Mouse (Mus musculus) left cerebral cortex, adult 8-10 months (tissue): ENCODE measurements around the gene Acot12. TPM values are rescaled to one million over a fixed set of nuclear protein-coding genes. Genes with fewer than 3 reads are reported as not detected.
"Not testable (repeated sequence)": the region's sequence is repeated elsewhere in the genome, so short reads cannot be mapped to it uniquely, and the experiment has no call there.

Experiments
- DNase-seq, 2 experiments: peaks; one replicate each; pipeline ENCODE4 v3.0.0; 2022; ENCODE audit warnings: low spot score in 2 of 2
- total RNA-seq, 4 experiments: library from RNA; stranded (reverse); gene quantifications; 2 replicates each; pipeline ENCODE4 v1.2.4; 2022

Acot12 gene
- total RNA-seq, 4 experiments from 2014 or later: 0.16 to 0.33 (median 0.28) TPM

GRCm38 (mm10) chr13:91759791-91760190 lies 18.5 kb downstream of the Acot12 start:
- no peak for DNase-seq

DNA sequence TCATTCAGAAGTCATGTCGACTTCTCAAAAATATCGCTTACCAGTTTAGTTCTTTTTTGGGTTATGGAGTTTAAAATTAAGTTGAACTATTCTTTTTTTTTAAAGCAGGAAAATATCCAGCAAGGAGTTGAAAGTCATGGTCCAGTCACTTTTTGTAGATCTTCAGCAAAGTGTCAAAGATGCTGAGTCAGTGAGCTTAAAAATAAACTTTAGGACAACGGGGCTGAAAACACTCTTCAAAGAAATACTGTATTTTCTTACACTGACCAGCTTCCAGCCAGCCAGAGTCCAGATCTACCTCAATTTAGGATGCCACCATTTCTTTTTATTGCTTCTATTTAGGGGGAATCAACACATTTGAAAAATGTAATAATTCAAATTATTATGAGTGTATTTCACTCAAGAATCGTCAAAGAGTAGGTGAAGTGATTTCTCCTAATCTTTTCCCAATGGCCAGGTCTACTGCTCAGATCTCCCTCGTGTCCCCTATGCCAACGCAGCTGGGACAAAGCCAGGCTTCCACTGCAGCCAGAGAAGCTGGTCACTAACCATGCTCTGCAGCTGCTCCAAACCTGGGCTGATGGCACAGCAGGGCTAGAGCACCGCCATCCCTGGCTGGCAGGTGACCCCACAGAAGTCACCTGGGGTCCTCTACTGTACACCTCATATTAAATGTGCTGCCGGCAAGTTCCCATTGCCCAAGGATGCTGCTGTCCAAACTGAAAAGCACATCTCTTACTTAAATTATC lies 19.2 kb downstream of the Acot12 start:
- no peak for DNase-seq

DNA sequence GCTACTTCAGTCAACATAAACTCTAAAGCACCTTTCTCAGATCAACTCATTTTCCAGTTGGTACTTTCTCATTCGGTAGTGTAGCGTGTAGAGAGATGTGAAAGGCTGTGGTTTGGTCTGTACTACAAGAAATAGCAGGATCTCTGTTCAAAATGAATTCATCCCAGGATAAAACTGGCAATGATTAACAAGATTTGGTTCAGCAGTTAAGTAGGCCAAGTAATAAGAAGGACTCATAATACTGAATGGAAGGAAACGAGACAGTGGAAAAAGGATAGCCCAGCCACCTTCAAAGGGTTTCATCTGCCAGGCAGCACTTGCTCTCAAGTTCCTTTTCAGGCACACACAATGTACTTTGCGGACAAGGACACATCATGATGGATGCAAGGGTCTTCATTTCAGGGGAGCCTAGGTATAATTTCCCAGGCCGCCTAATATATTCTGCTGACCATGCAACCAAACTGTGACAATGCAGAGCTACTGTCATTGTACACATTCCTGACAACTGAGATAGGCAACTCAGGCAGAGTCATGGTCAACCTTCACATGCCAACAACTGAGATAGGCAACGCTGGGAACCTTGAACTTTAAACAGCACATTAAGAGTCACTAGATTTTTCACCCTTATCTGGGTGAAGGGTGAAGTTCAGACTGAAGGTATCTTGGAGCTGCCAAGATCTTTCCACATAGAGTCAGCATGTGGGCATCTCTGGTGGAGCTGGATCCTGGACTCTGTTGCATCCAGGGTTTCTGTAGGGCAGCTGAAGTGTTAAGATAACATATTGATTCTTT lies 20.5 kb downstream of the Acot12 start:
- no peak for DNase-seq

DNA sequence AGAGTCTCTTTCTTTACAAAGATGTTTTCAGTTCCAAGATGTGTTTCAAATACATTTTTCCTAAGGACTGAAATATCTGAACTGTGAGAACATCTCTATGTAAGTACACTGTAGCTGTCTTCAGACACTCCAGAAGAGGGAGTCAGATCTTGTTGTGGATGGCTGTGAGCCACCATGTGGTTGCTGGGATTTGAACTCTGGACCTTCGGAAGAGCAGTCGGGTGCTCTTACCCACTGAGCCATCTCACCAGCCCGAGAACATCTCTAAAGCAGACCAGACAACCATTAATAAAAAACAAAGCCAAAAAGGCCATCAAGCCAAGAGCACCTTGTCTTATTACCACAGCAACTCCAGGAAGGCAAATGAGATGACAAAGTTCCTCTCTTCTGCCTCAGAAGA lies 22.3 kb downstream of the Acot12 start:
- not testable (repeated sequence) for DNase-seq

GRCm38 (mm10) chr13:91765627-91766026 lies 24.3 kb downstream of the Acot12 start:
- no peak for DNase-seq

- DNase-seq: no peak
Measured at GRCm38 (mm10) chr13:91768683-91769651, 27.7 kb downstream of the Acot12 start.

GRCm38 (mm10) chr13:91778092-91778491 lies 36.8 kb downstream of the Acot12 start:
- no peak for DNase-seq

DNA sequence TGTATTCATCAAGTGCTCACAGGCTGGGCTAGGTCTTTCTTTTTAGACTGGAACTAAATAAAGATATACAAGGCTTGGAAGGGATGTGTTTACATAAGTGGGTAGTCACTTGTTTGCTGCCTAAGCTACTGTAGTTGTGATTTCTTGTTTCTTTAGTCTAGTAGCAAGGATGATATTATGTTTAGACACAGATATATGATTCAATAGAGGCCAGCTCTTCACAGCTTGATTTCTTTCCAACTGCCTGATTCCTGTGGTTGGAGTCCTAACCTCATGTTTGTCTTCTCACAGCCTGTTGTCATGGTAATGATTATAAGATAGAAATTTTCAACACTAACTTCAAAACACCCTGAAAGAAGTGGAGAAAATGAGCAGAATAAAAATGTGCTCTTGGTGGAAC lies 38.6 kb downstream of the Acot12 start:
- DNase-seq: no peak

- no peak for DNase-seq
Measured at GRCm38 (mm10) chr13:91792035-91792434, 50.7 kb downstream of the Acot12 start.

DNA sequence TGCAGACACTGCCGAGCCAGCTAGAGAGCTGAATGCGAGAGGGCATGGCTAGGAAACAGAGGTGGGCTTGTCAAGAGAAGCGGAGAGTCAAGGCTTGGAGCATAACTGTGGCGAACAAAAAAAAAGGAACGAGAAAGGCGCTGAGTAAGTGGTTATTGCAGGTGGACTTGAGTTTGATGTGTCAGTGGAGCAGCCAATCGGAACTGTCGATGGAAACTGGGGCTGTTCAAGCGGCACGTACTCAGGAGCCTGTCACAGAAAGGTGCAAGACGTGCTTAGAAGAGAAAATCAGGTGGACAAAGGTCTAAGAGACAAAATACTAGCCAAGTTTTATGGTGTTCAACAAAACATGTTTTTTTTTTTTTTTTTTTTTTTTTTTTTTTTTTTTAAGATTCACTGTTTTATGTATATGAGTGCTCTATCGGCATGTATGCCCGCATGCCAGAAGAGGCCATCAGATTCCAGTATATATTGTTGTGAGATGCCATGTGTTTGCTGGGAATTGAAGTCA lies 53.7 kb downstream of the Acot12 start:
- DNase-seq: no peak

- no peak for DNase-seq
Measured at GRCm38 (mm10) chr13:91795593-91795992, 54.3 kb downstream of the Acot12 start.

DNA sequence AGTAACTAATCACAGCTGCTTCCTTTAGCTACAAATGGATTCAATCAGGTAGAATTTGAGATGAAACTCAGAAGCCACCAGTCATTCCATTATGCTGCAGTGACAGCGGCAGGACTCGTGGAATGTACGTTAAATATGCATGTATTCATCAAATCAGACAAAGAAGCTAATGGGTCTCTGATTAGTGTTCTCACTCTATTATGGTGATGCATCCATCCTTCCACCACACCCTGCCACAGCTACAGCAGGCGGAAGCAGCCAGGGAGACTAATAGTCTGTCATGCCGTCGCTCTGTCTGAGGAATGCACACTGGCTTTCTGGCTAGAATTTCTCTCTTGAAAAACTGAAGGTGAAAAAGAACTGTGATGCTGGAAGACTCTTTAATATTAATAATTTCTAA lies 54.7 kb downstream of the Acot12 start:
- no peak for DNase-seq

- no peak for DNase-seq
Measured at GRCm38 (mm10) chr13:91796916-91797315, 55.6 kb downstream of the Acot12 start.

DNA sequence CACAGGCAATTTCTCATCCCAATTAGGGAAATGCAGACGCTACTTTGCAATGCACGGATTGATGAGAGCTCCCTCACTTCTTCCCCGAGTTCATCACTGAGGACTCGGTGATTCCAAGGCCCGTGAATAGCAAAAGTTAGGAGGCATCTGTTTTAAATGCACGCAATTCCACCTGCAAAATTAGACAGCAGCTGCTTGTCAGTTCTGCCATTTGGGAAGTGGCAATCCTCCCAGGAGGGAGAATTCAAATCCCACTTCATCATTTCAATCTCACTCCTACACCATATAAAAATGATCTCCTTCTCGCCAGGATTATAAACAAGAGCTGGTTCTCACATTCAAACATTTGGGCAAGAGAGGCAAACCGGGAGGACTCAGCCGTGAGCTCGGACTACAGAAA lies 56.1 kb downstream of the Acot12 start:
- no peak for DNase-seq

- no peak for DNase-seq
Measured at GRCm38 (mm10) chr13:91801726-91802125, 60.4 kb downstream of the Acot12 start.

- DNase-seq: peak; percentile 87 to 88
Measured at GRCm38 (mm10) chr13:91807155-91807839, 66.0 kb downstream of the Acot12 start, which contains the start of gene Zcchc9. Zcchc9 (minus strand) TSS chr13:91807705.

GRCm38 (mm10) chr13:91807874-91808575 lies 66.7 kb downstream of the Acot12 start:
- DNase-seq: no peak

GRCm38 (mm10) chr13:91809476-91809875 lies 68.2 kb downstream of the Acot12 start:
- no peak for DNase-seq

GRCm38 (mm10) chr13:91814670-91815069 lies 73.4 kb downstream of the Acot12 start:
- DNase-seq: no peak

- DNase-seq: no peak
Measured at GRCm38 (mm10) chr13:91823735-91824134, 82.4 kb downstream of the Acot12 start.
